Mouse (Mus musculus): ENCODE measurements around the gene Myo3b.

DNA sequence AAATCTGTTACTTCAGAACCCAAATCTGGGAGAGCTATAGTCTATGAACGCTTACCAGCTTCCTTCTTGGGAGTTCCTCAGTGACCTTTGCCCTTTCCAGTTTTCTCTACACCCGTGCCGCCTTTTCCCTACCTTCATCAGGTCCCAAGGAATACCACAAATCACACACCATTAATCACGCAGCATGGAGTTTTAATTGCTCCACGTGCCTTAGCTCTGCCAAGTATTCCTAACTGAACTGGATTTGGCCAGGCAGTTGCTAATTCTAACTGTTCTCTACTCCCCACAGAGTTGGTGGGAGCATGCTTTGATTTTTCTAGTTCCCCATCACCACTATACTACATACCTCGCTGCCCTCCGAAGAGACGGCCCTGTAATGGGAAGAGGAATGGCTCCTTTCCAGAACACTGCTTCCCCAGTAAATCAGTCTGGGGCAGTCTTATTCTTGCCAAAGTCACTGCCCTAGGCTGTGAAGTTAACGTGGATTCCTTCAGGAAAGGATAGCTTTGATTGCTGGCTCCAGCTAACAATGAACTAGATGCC lies 358.9 kb downstream of the Myo3b start:
- TF ChIP-seq CTCF (IDR thresholded peaks at IDR 0.05; ENCODE audit: borderline replicate concordance, extremely low read depth, insufficient read depth, insufficient read length) = no peak
- no peak for TF ChIP-seq POLR2A (IDR thresholded peaks at IDR 0.05; ENCODE audit: borderline replicate concordance, extremely low read depth, insufficient read depth, insufficient read length, poor library complexity, severe bottlenecking)
